Mouse (Mus musculus) heart, postnatal 0 days (tissue): Measurements from ENCODE around the gene Acadvl. TPM values are rescaled to one million over a fixed set of nuclear protein-coding genes. Genes with fewer than 3 reads are reported as not detected.

Experiments used
- ATAC-seq: fragments of 200-750 bp; cut with Nextera tagmentation; 2 replicates; pipeline ENCODE4 v1.8.0; 2017; ENCODE audit warnings: low read depth, moderate number of reproducible peaks, moderate library complexity; ENCODE audit not compliant: insufficient read depth
- DNase-seq: peaks from one replicate; pipeline ENCODE4 v3.0.0-alpha.2; 2016; ENCODE audit warnings: low spot score
- H3K27ac ChIP-seq: fragments of 300-500 bp; sonication (generic); 2 replicates; pipeline ENCODE4 v1.5.1; 2014; ENCODE audit warnings: low read depth, mild to moderate bottlenecking
- H3K27me3 ChIP-seq: fragments of 300-500 bp; sonication (generic); 2 replicates; pipeline ENCODE4 v1.6.1; 2014; ENCODE audit warnings: low read length, mixed read lengths; ENCODE audit not compliant: control insufficient read depth, insufficient read depth
- H3K36me3 ChIP-seq: fragments of 300-500 bp; sonication (generic); replicated peaks from 2 replicates; pipeline ENCODE4 v1.6.1; 2014; ENCODE audit warnings: low read length, mixed read lengths; ENCODE audit not compliant: control insufficient read depth, insufficient read depth
- H3K4me1 ChIP-seq: fragments of 300-500 bp; sonication (generic); 2 replicates; pipeline ENCODE4 v1.6.1; 2014; ENCODE audit warnings: antibody characterized with exemption; ENCODE audit not compliant: control insufficient read depth, insufficient read depth
- H3K4me2 ChIP-seq: fragments of 300-500 bp; sonication (generic); 2 replicates; pipeline ENCODE4 v1.6.1; 2014; ENCODE audit warnings: low read depth, mild to moderate bottlenecking, low read length, moderate library complexity
- H3K4me3 ChIP-seq: fragments of 300-500 bp; sonication (generic); 2 replicates; pipeline ENCODE4 v1.5.1; 2014; ENCODE audit warnings: low read depth, low read length
- H3K9ac ChIP-seq: fragments of 300-500 bp; sonication (generic); replicated peaks from 2 replicates; pipeline ENCODE4 v1.6.1; 2014; ENCODE audit warnings: low read depth, low read length, mixed read lengths
- H3K9me3 ChIP-seq: fragments of 300-500 bp; sonication (generic); replicated peaks from 2 replicates; pipeline ENCODE4 v1.6.1; 2016; ENCODE audit warnings: low read length; ENCODE audit not compliant: control insufficient read depth
- CTCF ChIP-seq: IDR thresholded peaks from 2 replicates; pipeline ENCODE4 v1.5.1; 2016; ENCODE audit warnings: antibody characterized with exemption, control low read depth, low read depth
- EP300 ChIP-seq: IDR thresholded peaks from 2 replicates; pipeline ENCODE4 v1.6.1; 2016; ENCODE audit warnings: antibody characterized with exemption, low read depth
- WGBS: fragments of 180-500 bp; shearing (Covaris S2); extraction: QIAGEN DNeasy Blood & Tissue Kit; methylation state at CpG from one replicate; pipeline ENCODE4 v1.1.7; 2014; 5-methylcytosine and 5-hydroxymethylcytosine counted together
- polyA plus RNA-seq: library from polyadenylated mRNA; unstranded; fragments of >200 nt; fragmentation: Nextera tagmentation; extraction: Ambion mirVana; gene quantifications from 2 replicates; pipeline ENCODE4 v1.2.1, GENCODE M21; 2015
- total RNA-seq: library from RNA; depleted of rRNA; stranded (reverse); fragments of >200 nt; gene quantifications from 2 replicates; pipeline ENCODE4 v1.2.3, GENCODE M21; 2014; ENCODE audit warnings: low replicate concordance

Acadvl gene
- total and polyA plus RNA-seq, 2 experiments from 2014 or later = 469 to 815 TPM

GRCm38 (mm10) chr11:70010033-70010432 is 5.2 kb downstream of the Acadvl start:
- no peak overlapping the region for H3K27ac ChIP-seq
- no peak for TF ChIP-seq EP300
- no peak for TF ChIP-seq CTCF
- 90% methylated on average over 6 of the region's 6 CpGs for WGBS
- H3K9ac ChIP-seq = no peak overlapping the region
- no peaks in the 10 kb centered on the region for H3K27me3 ChIP-seq
- DNase-seq (no peak), ATAC-seq (no peak)
- H3K4me1 ChIP-seq = peaks cover 10% of the 10 kb centered on the region; the same call in 1 of the 2 replicates
- no peak overlapping the region for H3K4me3 ChIP-seq
- no peak overlapping the region for H3K4me2 ChIP-seq
- H3K9me3 ChIP-seq = no peaks in the 10 kb centered on the region
- peaks cover 89% of the 10 kb centered on the region for H3K36me3 ChIP-seq

- Histone ChIP-seq H3K4me3 (no peak overlapping the region), H3K27me3 (no peaks in the 10 kb centered on the region), H3K9ac (no peak overlapping the region), H3K27ac (no peak overlapping the region), H3K9me3 (no peaks in the 10 kb centered on the region), H3K4me1 (peaks cover 11% of the 10 kb centered on the region), H3K36me3 (peaks cover 60% of the 10 kb centered on the region), H3K4me2 (no peak overlapping the region)
- DNase-seq (no peak), ATAC-seq (no peak)
- 50% methylated on average over 5 of the region's 5 CpGs for WGBS
- TF ChIP-seq EP300 (no peak), CTCF (peak; percentile 48)
Measured at GRCm38 (mm10) chr11:70005521-70005920, 9.7 kb downstream of the Acadvl start.

- TF ChIP-seq EP300 (no peak), CTCF (no peak)
Measured at GRCm38 (mm10) chr11:70002471-70002870, 12.7 kb downstream of the Acadvl start.

GRCm38 (mm10) chr11:70001865-70002264 is 13.3 kb downstream of the Acadvl start:
- Histone ChIP-seq H3K9ac (no peak overlapping the region), H3K27ac (no peak overlapping the region), H3K4me3 (no peak overlapping the region), H3K4me2 (peak overlapping the region; percentile 96; the same call in 1 of the 2 replicates), H3K9me3 (no peaks in the 10 kb centered on the region), H3K4me1 (peaks cover 11% of the 10 kb centered on the region), H3K36me3 (peaks cover 45% of the 10 kb centered on the region), H3K27me3 (no peaks in the 10 kb centered on the region)
- no peak for TF ChIP-seq EP300
- peak; percentile 53 for TF ChIP-seq CTCF
- ATAC-seq (no peak), DNase-seq (no peak)

More at GRCm38 (mm10) chr11:70002471-70002870, 12.7 kb downstream of the Acadvl start:
- no peak overlapping the region for H3K4me3 ChIP-seq
- H3K4me1 ChIP-seq = peaks cover 11% of the 10 kb centered on the region
- H3K9ac ChIP-seq = no peak overlapping the region
- no peak for DNase-seq
- no peaks in the 10 kb centered on the region for H3K27me3 ChIP-seq
- peaks cover 51% of the 10 kb centered on the region for H3K36me3 ChIP-seq
- H3K27ac ChIP-seq = no peak overlapping the region
- WGBS = 95% methylated on average over 2 of the region's 2 CpGs
- no peak for ATAC-seq
- no peaks in the 10 kb centered on the region for H3K9me3 ChIP-seq
- no peak overlapping the region for H3K4me2 ChIP-seq

- Histone ChIP-seq H3K36me3 (peaks cover 38% of the 10 kb centered on the region), H3K9me3 (no peaks in the 10 kb centered on the region), H3K9ac (peak overlapping the region; percentile 77), H3K4me2 (peak overlapping the region; percentile 96), H3K27me3 (no peaks in the 10 kb centered on the region), H3K27ac (peak overlapping the region; percentile 87; the same call in 1 of the 2 replicates), H3K4me1 (peaks cover 11% of the 10 kb centered on the region), H3K4me3 (peak overlapping the region; percentile 86)
- ATAC-seq (no peak), DNase-seq (no peak)
- 7% methylated on average over 8 of the region's 8 CpGs for WGBS
- TF ChIP-seq CTCF = no peak
- TF ChIP-seq EP300 = no peak
Measured at GRCm38 (mm10) chr11:70001159-70001558, 14.1 kb downstream of the Acadvl start.

- WGBS = under 1% methylated on average over 46 of the region's 48 CpGs
- Histone ChIP-seq H3K4me3 (peak within 1 kb of the TSS; percentile 86), H3K27me3 (no peaks in the 10 kb centered on the region), H3K36me3 (peaks cover 32% of the 10 kb centered on the region), H3K27ac (peak within 1 kb of the TSS; percentile 87), H3K4me2 (peak within 1 kb of the TSS; percentile 96), H3K9ac (peak within 1 kb of the TSS; percentile 77), H3K4me1 (peaks cover 11% of the 10 kb centered on the region), H3K9me3 (no peaks in the 10 kb centered on the region)
- peak; percentile 98 for DNase-seq
- TF ChIP-seq CTCF (no peak), EP300 (peak; percentile 79; the same call in 1 of the 2 replicates)
- peak; percentile 54 for ATAC-seq
Measured at GRCm38 (mm10) chr11:70000396-70000898, 14.8 kb downstream of the Acadvl start, which contains the start of gene Dvl2. TSS of gene Dvl2 (plus strand) at chr11:70000595.
